Mouse (Mus musculus) adrenal gland (tissue): Measurements from ENCODE around the gene Trim25.

Experiments used
- intact Hi-C: fragments of 180-260 bp; cut with DNase I; formaldehyde crosslinking; loops from one replicate; pipeline ENCODE4 v1.15.1; 2025
- long read RNA-seq, 2 experiments: library from polyadenylated mRNA; unstranded; transcript quantifications; one replicate each; pipeline ENCODE4 v2.0.0; 2020; ENCODE audit warnings: borderline replicate concordance in 1 of 2; ENCODE audit not compliant: insufficient replicate concordance in 1 of 2

Trim25 gene
- long read RNA-seq, experiment 1, full-length matches to known transcripts: 1 of 18 reads
- long read RNA-seq, experiment 1, partial matches to known transcripts: 0 of 18 reads
- long read RNA-seq, experiment 1, other reads (novel, unspliced or antisense): 17 of 18 reads
- long read RNA-seq, experiment 2, partial matches to known transcripts: 1 of 23 reads
- long read RNA-seq, experiment 2, other reads (novel, unspliced or antisense): 22 of 23 reads

DNA sequence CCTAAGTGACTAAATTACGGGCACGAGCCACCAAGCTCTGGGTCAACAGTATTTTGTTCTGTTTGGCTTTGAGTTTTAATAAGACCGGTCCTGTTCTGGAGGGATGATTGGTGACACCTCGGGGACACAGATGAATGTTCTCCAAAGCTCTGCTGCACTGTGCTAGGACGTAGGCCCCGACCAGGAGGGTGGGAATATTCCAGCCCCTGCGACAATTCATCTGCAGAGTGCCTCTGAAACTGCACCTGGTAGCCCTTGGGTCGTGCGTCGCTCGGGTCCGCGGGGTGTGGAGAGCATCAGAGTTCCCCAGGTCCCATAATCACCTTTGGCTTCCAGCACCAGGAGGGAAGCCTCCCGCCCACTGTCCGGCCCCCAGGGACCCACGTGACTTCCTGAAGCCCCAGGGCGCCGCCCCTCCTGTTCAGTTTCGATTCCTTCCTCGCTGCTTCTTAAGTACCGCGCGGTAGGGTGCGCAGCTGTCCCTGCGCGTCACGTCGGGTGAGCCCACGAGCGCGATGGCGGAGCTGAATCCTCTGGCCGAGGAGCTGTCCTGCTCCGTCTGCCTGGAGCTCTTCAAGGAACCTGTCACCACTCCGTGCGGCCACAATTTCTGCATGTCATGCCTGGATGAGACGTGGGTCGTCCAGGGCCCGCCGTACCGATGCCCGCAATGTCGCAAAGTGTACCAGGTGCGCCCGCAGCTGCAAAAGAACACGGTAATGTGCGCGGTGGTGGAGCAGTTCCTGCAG is at the start of gene Trim25:
Gene Trim25, plus strand, starts transcription at position 403 of the 749 bp plus-strand sequence.
- intact Hi-C loops: no loop called here

DNA sequence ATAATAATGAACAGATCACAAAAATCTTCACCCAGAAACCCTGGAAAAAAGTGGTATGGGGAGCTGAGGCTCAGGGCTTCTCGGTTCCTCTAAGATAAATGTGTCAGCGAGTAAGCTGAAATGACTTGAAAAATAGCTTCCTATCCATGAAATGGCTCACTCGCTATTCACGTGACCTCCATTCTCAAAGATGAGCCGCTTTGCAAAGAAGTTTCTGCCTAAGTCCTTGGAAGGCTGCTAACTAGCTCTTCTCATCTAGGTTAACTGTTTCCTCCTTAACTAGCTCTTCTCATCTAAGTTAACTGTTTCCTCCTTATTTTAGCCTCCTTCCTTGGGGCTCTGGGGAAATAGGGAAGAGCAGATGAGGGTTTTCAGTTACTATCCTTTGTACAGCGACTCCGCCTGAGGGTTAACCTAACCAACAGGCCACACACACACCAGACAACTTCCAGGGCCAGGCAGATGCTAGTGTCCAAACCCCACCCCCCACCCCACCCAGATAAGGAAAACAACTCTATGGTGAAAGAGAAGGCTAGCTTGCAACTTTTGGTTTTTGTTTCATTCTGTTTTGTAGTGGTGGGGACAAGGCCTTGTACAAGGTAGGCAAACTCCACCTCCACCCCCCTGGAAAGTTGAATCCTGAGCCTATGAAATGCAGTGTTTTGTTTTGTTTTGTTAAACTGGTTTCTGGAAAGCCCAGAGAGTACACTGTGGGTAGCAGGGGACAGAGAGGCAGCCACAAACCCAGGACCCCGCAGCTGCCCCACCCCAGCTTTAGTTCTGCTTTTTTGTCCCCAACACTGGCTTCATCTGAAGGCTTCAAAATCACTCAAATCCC is 49.2 kb upstream of the Trim25 start:
- intact Hi-C loops: no loop called here

DNA sequence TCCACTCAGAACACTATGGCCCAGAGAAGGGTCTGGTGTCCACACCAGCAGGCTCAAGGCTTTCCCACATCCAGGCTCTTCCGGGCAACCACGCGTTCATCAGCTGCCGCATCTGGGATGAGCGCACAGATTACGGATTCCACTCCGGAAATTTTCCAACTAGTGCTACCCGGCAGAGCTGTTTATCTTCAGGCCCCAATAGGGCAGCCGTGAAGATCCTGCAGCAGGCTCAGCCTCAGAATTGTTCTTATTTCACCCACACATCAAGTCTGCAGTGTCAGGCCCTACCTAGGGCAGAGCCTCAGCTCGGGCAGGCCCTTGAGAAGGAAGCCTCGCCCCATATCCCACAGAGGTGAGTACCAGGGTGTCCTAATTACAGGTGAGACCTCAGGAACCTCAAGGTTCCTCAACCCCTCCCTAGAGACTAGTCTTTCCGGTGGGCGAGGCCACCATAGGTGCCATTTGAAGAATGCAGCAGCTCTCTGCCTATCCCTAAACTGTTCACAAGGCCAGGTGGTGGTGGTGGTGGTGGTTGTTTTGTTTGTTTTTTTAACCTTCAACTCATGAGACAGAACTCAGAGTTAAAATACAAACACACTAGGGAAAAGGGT is 48.4 kb upstream of the Trim25 start:
- intact Hi-C loops: no loop called here

DNA sequence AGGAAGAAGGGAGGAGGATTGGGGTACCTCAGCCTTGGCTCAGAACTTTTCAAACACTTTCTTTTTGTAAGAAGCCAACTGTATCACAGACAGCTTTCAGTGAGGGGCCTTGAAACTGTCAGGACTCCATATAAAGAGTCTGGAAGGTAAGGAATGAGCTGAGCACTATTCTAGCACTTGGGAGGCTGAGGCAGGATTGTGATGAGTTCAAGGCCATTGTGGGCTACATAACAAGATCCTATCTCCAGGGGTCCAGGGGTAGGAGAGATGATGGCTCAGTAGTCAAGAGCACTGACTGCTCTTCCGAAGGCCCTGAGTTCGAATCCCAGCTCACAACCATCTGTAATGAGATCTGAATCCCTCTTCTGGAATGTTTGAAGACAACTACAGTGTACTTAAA is 47.6 kb upstream of the Trim25 start:
- intact Hi-C loops: no loop called here

DNA sequence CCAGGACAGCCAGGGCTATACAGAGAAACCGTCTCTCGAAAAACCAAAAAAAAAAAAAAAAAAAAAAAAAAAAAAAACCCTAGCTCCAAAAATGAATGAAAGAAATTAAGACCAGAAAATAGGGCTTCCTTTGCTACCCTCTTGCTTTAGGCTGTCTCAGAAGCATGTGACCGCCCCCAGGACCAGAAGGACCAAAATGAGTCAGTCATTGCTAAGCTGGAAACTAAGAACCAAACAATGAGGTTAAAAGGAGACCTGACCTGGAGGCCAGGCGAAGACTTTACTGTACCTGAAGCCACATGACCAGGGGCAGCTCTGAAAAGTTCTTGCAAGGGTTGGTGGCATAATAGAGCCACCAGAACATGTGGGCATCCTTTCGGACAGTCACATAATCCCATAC is 47.1 kb upstream of the Trim25 start:
- intact Hi-C loops: no loop called here

DNA sequence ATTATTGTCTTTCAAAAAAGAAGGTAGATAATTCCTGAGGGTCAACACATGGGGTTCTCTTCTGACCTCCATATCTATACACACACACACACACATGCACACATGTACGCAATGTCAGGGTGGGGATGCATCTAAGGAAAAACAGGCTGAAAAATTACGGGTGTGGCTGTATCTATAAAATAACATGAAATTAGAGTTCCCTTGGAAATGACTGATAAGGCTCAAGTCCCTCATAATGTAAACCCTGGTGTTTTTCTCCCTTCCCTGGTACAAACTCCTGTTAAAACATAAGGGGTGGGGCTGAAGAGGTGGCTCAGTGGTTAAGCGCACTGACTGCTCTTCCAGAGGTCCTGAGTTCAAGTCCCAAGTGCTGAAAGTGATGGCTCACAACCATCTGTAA is 45.6 kb upstream of the Trim25 start:
- intact Hi-C loops: no loop called here

DNA sequence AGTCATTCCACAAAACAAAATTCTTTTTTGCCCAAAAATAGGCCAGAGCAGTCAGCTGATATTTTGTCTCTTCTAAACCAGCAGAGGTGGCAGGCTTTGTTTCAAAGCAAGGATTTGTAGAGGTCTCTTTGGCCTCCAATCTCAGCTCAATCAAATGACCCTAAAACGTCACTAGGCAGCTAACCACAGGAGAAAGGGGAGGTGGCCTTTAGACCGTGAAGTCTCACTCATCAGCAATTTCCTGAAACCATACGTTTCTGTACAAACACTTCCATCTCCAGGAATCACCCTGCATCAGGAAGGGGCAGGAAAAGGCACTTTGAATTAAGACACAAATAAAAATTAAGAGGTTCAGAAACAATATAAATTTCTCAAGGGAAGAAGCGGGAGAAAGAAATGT is 44.4 kb upstream of the Trim25 start:
- intact Hi-C loops: no loop called here

DNA sequence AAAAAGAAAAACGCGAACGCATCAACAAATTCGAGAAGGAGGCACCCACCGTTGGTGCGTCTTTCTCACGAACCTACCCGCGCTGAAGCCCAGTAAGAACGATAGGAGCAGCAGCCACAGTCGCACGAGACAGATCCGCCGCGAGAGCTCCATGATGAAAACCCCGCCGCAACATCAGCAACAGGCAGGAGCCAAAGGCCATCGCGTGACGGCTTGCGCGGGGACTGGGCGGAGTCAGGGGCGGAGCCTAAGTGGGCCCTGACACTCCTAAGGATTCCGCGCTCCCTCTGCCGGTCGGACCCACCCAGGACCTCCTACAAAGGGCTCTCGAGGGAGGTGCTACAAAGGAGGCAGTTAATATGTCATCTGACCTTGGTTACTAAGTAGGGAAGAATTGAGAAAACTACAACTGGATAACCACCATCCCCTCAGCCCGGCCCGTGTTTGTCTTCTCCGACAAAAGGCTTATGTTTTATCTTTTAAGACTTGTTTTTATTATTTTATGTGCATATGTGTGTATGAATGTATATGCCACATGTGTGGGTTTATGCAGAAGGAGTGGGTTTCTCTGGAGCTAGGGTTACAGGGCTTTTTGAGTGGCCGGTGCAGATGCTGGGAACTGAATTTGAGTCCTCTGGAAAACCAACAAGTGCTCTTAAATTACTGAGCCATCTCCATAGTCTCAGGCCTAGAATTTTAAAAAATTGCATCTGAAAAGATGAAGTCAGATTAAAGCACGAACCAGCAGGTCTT is 43.8 kb upstream of the Trim25 start, which contains the start of gene Scpep1:
Gene Scpep1, minus strand, starts transcription at position 249 of the 753 bp plus-strand sequence.
- intact Hi-C loops: no loop called here

DNA sequence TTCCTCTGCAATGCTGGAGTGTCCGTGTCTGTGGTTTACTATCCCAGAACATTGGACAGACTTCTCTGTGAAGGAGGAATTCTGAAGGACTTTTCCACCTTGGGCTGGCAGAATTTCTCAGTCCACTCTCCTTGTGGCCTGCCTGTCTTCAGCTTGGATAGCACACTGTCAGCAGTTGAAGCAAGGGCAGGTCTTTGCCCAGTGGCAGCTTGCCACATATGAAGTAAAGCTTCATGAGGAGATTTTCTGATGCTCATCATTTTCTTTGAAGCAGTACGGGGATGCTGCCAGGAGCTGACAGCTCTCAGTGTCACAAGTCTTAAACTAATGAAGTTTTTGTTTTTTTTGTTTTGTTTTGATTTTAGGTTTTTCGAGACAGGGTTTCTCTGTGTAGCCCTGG is 40.3 kb upstream of the Trim25 start:
- intact Hi-C loops: no loop called here

DNA sequence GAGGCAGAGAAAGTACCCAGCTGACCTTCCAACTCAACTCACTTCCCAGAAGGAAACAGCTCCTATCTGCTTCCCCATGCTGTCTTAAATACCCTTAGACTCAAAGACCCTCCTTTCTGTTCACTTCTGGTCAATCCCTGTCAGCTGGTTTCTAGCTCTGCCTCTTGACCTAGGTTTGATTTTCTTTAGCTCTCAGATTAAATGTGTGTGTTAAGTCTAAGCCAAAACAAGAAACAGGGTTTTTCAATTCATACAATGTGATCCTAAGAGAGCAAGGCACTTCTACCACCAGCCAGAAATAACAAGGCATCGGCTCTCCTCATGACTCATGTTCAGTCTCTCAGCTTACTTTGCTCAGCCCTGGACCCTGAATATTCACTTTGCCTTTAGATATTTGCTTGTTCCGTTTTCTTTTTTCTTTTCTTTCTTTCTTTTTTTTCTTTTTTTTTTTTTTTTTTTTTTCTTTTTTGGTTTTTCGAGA is 32.3 kb upstream of the Trim25 start, which contains the start of gene Elobl:
Gene Elobl, minus strand, starts transcription at position 51 of the 481 bp plus-strand sequence.
- intact Hi-C loops: loop anchor here (5.0 kb wide), 1 partner anchor 65 kb away; no protein-coding TSS in a partner anchor

DNA sequence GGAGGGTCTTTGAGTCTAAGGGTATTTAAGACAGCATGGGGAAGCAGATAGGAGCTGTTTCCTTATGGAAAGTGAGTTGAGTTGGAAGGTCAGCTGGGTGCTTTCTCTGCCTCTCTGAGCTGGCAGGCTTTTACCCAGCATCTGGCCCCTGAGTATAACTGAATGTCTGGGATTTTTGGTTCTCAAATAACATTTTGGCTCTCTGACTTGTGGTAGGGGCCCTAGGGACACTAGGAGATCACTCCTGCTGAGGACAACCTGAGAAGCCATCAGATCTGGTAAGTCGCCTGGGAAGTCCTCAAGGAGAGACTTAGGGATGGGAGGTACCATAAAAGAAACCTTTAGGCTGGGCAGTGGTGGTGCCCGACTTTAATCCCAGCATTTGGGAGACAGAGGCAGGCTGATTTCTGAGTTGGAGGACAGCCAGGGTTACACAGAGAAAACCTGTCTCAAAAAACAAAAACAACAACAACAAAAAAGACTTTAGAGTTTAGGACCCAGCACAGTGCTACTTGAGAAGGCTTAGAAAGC is 28.9 kb upstream of the Trim25 start, which contains the start of gene Coil:
Gene Coil, plus strand, starts transcription at position 51 of the 531 bp plus-strand sequence.
- intact Hi-C loops: no loop called here

DNA sequence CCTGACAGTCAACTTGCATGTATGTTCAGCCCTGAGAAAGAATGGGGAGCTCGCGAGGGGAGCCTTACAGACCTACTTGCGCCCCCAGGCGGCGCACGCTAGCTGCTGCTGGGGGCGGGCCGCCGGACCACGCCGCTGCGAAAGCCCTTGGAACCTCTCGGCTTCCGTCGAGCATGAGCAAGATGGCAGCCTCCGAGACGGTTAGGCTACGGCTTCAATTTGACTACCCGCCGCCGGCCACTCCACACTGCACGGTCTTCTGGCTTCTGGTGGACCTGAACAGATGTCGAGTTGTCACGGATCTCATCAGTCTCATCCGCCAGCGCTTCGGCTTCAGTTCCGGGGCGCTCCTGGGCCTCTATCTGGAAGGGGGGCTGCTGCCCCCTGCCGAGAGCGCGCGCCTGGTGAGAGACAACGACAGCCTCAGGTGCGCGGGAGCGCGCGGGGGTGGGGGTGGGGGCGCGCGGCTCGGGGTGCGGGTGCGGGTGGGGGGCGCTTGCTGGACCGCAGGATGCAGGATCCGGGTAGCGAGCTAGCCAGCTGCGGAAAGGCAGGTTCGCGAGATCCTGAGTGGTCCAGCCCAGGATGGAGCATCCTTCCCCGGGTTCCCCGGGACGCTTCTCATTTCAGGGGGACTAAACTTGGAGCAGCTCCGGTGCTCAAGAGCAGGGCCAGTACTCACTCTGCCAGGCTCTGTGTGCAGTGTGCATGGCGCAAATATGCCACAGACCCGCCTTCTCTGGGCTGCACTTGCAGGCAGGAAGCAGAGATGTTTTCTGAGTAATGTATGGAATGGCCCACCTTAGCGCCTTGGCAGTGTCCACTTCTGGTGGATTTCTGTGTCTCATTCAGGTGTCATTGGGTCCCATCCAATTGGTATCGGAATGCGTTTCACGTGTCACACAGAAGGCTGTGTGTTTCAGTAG is 25.1 kb upstream of the Trim25 start:
- intact Hi-C loops: no loop called here

DNA sequence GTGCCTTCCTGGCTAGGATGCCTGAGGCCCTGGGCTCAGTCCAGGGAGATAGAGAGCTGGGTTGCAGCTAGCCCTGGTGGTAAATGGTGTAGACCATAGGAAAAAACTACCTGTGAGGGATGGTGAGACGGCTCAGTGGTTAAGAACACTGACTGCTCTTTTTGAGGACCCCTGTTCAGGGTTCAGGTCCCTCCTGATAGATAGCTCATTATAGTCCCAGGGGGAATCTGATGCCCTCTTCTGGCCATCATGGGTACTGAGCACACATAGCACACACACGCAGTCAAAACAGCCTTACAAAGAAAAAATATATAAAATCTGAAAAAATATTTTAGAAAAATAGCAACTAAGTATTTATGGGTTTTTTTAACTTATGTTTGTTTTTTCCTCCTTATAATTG is 22.9 kb upstream of the Trim25 start:
- intact Hi-C loops: no loop called here

DNA sequence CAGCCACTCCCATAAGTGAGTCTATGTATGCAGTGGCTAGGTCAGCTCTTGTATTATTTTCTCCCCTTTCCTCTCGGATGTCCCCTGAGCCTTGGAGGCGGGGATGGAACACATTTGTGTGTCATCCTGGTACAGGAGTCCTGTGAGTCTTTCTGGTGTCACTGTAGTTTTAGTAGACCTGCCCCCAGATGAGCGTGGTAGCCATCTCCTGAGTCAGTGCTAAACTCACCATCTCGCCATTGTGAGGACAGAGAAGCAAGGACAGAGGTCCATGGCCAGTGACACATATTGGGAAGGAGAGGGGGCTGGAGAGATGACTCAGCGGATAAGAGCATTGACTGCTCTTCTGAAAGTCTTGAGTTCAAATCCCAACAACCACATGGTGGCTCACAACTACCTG is 22.0 kb upstream of the Trim25 start:
- intact Hi-C loops: no loop called here

DNA sequence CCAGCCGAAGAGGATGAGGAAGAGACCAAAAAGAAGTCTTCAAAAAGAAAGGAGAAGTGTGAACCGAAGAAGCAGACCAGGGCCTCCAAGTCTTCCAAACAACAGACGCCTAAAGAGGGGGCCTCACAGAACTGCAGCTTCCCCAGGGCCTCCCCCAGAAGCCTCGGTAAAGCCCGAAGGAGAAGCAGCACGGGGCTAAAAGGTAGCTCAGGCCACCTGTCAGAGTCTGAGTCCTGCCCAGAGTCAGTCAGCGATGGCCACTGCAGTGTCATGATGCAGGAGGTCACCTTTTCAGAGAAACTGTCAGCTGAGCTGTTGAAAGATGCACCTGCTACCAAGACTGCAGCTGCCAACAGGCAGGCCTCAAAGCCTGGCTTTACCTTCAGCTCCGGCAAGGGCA is 17.8 kb upstream of the Trim25 start:
- intact Hi-C loops: no loop called here

DNA sequence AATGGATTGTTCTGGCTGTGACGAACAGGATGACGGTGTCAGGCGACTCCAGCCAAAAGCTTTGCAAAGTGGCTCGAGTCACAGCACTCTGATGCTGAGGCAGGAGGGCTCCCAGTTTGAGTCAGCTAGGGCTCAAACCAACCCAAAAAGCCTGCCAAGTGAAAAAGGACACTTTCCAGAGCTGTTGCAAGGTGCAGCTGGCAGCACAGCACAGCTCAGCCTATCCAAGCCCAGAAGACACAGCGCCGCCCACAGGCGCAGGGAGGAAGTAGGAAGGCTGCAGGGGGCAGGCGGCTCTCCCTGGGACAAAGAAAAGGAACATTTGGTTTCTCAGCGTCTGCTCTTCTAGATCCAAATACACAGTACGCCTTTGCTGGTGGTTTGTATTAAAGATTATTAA is 12.6 kb upstream of the Trim25 start:
- intact Hi-C loops: no loop called here

DNA sequence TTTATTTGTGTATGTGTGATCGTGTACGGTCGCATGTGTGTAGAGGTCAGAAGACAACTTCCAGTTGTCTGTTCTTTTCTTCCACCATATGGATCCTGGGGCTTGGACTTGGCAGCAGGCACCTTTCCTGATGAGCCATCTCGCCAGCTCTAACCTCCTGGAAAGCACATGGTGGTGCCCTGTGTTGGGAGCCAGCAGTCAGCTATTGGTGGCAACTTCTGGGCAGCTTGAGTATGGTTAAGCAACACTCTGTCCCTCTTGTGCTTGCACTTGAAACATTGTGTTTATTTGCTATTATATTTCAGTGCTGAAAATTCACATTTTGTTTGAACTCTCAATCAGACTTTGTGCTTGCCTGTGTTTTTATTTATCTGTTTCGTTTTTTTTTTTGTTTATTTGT is 10.2 kb upstream of the Trim25 start:
- intact Hi-C loops: no loop called here

DNA sequence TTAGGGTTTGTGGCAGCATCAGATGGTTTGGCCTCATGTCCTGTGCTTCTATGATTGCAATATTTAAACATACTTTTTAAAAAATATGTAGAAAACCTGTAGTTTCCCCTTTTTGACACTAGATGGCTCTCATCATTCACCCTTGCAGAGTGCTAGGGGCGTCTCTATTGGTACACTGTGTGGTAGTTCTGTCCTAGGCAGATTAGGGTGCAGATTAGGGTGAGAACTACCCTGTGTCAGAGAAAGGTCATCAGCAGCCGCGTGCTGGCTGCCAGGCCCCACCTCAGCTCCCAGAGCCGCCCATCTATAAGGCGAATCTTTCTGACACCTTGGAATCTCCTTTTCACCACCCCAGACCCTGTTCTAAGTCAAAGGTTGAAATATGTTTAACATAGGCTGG is 9.6 kb upstream of the Trim25 start:
- intact Hi-C loops: no loop called here

DNA sequence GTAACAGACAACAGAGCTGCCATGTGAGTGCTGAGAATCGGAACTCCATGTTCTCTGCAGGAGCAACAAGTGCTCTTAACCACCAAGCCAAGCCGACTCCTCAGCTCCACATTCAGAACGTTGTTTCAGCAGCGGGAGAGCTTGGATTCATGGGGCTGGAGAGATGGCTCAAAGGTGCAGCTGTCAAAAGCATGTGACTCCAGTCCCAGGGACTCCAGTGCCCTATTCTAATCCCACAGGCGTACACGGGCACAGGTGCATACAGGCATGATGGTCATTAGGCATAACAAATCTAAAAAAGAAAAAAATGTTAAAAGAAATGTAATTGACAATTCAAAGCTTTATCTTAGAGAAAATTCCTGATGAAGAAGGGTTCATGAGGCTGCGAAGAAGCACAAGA is 6.0 kb upstream of the Trim25 start:
- intact Hi-C loops: loop anchor here (2.0 kb wide), 1 partner anchor 46 kb away; no protein-coding TSS in a partner anchor
